Mouse (Mus musculus): ENCODE measurements around the gene Spats2l. TPM values are rescaled to one million over a fixed set of nuclear protein-coding genes. Genes with fewer than 3 reads are reported as not detected.

The Spats2l gene
- polyA plus RNA-seq, 1 experiment from 2014 or later, result 9.2 TPM

DNA sequence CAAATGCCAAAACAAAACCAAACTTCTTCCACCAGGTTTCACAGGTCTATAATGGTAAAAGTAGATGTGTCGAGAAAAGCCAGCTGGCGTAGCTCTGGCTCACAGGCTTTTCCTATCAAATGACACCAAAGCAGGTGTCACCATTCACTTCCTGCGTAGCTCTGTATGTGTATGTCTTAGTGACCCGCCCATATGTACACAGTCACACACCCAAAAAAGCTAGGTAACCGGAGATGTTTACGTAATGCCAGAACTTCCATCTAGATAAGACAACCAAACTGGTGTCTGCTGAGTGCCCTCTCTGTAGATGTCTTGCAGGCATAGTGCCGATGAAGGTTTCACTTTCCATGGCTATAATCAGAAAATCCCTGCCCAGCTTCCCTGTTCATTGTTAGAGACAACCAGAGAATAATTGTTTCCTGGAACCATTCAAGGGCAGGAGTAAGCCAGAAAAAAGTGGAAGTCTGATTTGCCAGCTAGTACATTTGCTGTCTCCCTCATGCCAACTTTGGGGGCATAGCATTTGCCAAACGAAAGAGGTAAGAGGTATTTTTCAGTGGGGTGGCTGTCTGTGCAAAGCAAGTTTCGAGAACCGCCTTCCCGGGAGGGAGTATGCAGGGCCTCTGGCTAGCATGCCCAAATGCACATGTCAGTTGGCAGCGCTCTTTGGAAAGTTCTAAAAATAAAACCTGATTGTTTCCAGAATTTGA is 78.8 kb downstream of the Spats2l start:
- H3K27me3 ChIP-seq, result no peaks in the 10 kb centered on the region
- H3K36me3 ChIP-seq (replicated peaks), result no peaks in the 10 kb centered on the region
- 66% methylated on average over 12 of the region's 12 CpGs for WGBS (ENCODE audit: insufficient replicate concordance)
- no peaks in the 10 kb centered on the region for H3K9me3 ChIP-seq (replicated peaks)
- H3K27ac ChIP-seq (replicated peaks), result no peak overlapping the region
- no peaks in the 10 kb centered on the region for H3K4me1 ChIP-seq (replicated peaks)
- H3K4me3 ChIP-seq (replicated peaks), result no peak overlapping the region
- ATAC-seq (ENCODE audit: insufficient read depth), result no peak
- H3K9ac ChIP-seq, result no peak overlapping the region
- H3K4me2 ChIP-seq, result no peak overlapping the region

DNA sequence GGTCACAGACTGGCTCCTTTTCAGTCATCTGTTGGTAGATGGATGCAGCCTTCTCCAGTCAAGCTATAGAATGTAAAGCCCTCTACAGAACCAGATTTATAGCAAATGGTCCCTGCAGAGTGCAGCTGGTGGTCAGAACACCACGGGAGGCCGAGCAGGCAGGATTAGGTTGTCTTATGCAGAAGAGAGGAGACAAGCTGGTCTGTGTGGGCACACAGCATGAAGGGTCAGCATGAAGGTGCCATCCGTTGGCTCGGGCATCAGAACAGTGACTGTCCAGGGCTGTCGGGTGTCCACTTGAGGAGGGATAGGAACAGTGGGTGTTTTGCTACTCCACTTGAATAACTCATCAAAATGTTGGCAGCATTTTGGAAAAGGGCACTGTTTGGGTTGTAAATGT is 83.8 kb downstream of the Spats2l start:
- Histone ChIP-seq H3K4me3 (replicated peaks) (no peak overlapping the region), H3K36me3 (replicated peaks) (0 out of 2 replicates have a peak, but pooled peaks cover 5% of the 10 kb centered on the region), H3K27ac (replicated peaks) (no peak overlapping the region), H3K27me3 (no peaks in the 10 kb centered on the region), H3K4me1 (replicated peaks) (no peaks in the 10 kb centered on the region), H3K9ac (no peak overlapping the region), H3K4me2 (no peak overlapping the region), H3K9me3 (replicated peaks) (no peaks in the 10 kb centered on the region)
- WGBS (ENCODE audit: insufficient replicate concordance), result 60% methylated on average over 5 of the region's 5 CpGs
- no peak for ATAC-seq (ENCODE audit: insufficient read depth)

DNA sequence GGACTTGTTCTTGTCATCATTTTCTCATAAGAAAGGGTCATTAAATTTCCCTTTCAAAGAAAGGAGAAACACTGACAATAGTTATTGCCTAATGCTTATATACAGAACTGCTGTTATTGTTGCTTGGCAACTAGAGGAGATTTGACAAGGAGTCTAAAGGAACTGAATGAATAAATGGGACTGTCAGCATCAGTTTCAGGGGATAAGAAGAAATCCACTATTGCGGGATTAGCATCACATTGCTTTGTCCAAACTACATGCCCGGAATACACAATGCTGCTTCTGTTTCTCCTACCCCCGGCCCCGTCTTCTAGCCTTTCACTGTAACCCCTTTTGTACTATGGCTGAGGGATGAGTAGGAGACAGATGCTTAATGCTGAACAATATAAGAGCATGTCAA is 88.1 kb downstream of the Spats2l start:
- no peaks in the 10 kb centered on the region for H3K27me3 ChIP-seq
- no peak overlapping the region for H3K4me3 ChIP-seq (replicated peaks)
- H3K27ac ChIP-seq (replicated peaks), result no peak overlapping the region
- no peaks in the 10 kb centered on the region for H3K9me3 ChIP-seq (replicated peaks)
- no peaks in the 10 kb centered on the region for H3K4me1 ChIP-seq (replicated peaks)
- H3K36me3 ChIP-seq (replicated peaks), result 0 out of 2 replicates have a peak, but pooled peaks cover 5% of the 10 kb centered on the region
- WGBS (ENCODE audit: insufficient replicate concordance), result 68% methylated on average over 4 of the region's 4 CpGs
- ATAC-seq (ENCODE audit: insufficient read depth), result no peak
- no peak overlapping the region for H3K4me2 ChIP-seq
- no peak overlapping the region for H3K9ac ChIP-seq

DNA sequence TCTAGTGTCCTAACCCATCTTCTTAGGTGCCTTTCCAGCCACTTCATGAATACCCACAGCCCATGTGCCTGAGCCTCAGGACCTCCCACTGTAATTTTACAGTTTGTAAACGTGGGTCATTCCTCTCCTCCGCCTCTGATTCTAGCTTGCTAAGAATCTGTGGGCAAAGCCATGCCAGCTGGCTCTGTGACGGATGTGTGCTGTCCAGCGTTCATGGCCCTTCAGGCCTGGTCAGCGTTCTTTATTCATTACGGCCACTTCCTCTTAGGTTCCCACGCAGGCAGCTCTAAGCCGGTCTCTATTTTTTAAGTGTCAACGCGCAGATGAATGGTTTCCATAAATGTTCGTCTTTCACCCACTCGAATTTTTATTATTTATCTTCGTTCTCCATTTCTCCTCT is 94.7 kb downstream of the Spats2l start:
- Histone ChIP-seq H3K4me1 (replicated peaks) (no peaks in the 10 kb centered on the region), H3K4me2 (no peak overlapping the region), H3K27ac (replicated peaks) (no peak overlapping the region), H3K4me3 (replicated peaks) (no peak overlapping the region), H3K9me3 (replicated peaks) (no peaks in the 10 kb centered on the region), H3K36me3 (replicated peaks) (no peaks in the 10 kb centered on the region), H3K27me3 (no peaks in the 10 kb centered on the region), H3K9ac (no peak overlapping the region)
- no peak for ATAC-seq (ENCODE audit: insufficient read depth)
- WGBS (ENCODE audit: insufficient replicate concordance), result 34% methylated on average over 13 of the region's 13 CpGs

DNA sequence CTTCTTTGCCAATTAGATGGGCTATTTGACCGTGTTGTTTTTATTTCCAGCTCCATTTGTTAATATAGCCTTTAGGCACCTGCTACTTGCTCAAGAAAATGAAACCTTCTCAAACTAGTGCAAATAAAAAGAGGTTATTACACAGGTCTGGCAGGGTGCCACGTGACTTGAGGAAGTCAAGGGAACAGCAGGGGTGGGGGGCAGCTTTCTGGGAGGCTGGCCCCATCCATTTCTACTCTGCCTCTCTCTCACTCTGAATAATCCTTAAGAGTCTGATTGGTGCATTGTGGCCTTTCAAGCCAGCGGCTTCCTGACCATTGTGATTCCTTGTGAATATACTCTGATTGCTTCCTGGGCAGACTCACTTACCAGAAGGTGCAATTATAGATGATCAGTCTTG is 98.0 kb downstream of the Spats2l start:
- Histone ChIP-seq H3K9me3 (replicated peaks) (no peaks in the 10 kb centered on the region), H3K36me3 (replicated peaks) (no peaks in the 10 kb centered on the region), H3K4me1 (replicated peaks) (no peaks in the 10 kb centered on the region), H3K27me3 (no peaks in the 10 kb centered on the region), H3K4me2 (no peak overlapping the region), H3K27ac (replicated peaks) (no peak overlapping the region), H3K4me3 (replicated peaks) (no peak overlapping the region), H3K9ac (no peak overlapping the region)
- no peak for ATAC-seq (ENCODE audit: insufficient read depth)
- WGBS (ENCODE audit: insufficient replicate concordance), result 43% methylated on average over 3 of the region's 3 CpGs

DNA sequence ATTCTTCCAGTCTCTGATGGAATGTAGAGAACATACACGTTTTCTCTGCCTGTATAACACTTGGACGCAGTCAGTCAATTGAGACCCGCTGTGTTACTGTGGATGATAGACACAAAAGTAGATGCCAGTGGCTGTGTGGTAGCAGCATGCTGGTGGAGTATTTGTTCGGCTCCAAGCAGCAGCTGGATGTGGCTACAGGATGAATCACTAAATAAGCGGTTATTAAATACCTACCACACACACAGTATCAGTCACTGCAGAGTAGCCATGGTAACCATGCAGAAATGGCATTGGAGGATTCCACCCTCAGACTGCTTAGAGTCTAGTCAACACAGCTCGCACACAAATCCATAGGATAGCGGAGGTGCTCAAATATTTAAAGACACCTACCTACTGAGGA is 100.0 kb downstream of the Spats2l start:
- Histone ChIP-seq H3K4me2 (no peak overlapping the region), H3K27ac (replicated peaks) (no peak overlapping the region), H3K4me3 (replicated peaks) (no peak overlapping the region), H3K27me3 (no peaks in the 10 kb centered on the region), H3K9ac (no peak overlapping the region), H3K36me3 (replicated peaks) (no peaks in the 10 kb centered on the region), H3K9me3 (replicated peaks) (no peaks in the 10 kb centered on the region), H3K4me1 (replicated peaks) (no peaks in the 10 kb centered on the region)
- WGBS (ENCODE audit: insufficient replicate concordance), result 69% methylated on average over 7 of the region's 7 CpGs
- ATAC-seq (ENCODE audit: insufficient read depth), result no peak

DNA sequence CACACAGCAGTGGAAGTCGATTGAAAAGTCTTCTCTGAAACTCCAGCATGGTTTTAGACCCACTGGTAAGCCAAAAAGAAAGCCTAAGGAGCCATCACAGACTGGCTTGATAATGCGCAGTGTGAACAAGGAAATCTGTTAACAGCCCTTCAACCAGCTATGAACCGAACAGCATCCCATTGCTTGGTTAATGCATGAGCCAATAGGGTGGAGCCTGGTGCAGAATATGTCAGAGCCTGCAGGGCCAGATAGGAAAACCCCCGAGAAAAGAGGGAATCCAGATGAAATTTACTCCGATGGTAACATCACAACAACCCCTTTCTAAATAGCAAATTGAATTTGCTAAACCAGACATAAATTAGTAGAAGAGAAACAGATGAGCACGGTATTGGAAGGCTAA is 101.1 kb downstream of the Spats2l start:
- 62% methylated on average over 6 of the region's 6 CpGs for WGBS (ENCODE audit: insufficient replicate concordance)
- Histone ChIP-seq H3K9ac (no peak overlapping the region), H3K27ac (replicated peaks) (no peak overlapping the region), H3K36me3 (replicated peaks) (no peaks in the 10 kb centered on the region), H3K9me3 (replicated peaks) (no peaks in the 10 kb centered on the region), H3K4me1 (replicated peaks) (no peaks in the 10 kb centered on the region), H3K4me2 (no peak overlapping the region), H3K4me3 (replicated peaks) (no peak overlapping the region), H3K27me3 (no peaks in the 10 kb centered on the region)
- no peak for ATAC-seq (ENCODE audit: insufficient read depth)

DNA sequence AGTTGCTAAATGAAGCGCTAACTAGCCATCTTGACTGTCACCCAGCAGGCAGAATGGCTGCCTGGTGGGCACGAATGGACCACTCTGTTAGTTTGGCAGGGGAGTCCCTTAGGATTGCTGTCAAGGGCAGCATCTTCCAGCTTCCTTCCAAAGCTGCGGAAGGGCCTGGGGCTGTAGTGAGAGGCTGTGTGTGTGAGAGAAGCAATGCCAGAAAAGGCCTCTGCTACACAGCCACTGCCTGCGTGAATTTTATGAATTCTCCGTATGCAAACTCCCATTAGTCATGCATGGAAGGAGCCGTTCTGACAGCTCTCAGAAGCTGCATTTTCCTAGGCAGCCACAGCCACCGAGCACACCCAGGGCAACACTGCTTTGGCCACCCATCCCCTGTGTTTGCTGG is 101.5 kb downstream of the Spats2l start:
- WGBS (ENCODE audit: insufficient replicate concordance), result 57% methylated on average over 7 of the region's 7 CpGs
- H3K4me1 ChIP-seq (replicated peaks), result no peaks in the 10 kb centered on the region
- H3K4me3 ChIP-seq (replicated peaks), result no peak overlapping the region
- ATAC-seq (ENCODE audit: insufficient read depth), result no peak
- H3K36me3 ChIP-seq (replicated peaks), result no peaks in the 10 kb centered on the region
- H3K9me3 ChIP-seq (replicated peaks), result no peaks in the 10 kb centered on the region
- H3K27me3 ChIP-seq, result no peaks in the 10 kb centered on the region
- no peak overlapping the region for H3K9ac ChIP-seq
- no peak overlapping the region for H3K27ac ChIP-seq (replicated peaks)
- H3K4me2 ChIP-seq, result no peak overlapping the region

DNA sequence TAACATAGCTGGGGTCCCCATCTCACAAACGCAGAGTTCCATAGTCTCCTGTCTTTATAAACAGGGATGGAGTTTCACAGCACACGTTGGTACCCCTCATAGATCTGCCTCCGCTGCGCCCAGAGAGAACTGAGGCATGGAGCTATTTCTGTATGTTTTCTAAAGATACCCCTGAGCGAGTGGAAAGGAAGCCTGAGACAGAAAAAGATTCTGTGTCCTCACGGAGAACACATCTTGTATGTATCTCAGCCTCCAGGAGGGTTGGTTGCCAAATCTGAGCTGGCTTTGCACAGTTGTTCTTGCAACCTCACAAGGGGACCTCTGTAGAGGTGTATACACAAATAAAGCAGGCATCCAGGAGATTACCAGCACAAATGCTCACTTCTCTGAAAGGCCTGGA is 105.0 kb downstream of the Spats2l start:
- 66% methylated on average over 6 of the region's 6 CpGs for WGBS (ENCODE audit: insufficient replicate concordance)
- no peak for ATAC-seq (ENCODE audit: insufficient read depth)
- H3K4me2 ChIP-seq, result no peak overlapping the region
- no peak overlapping the region for H3K9ac ChIP-seq
- H3K9me3 ChIP-seq (replicated peaks), result no peaks in the 10 kb centered on the region
- no peak overlapping the region for H3K4me3 ChIP-seq (replicated peaks)
- no peaks in the 10 kb centered on the region for H3K36me3 ChIP-seq (replicated peaks)
- H3K27ac ChIP-seq (replicated peaks), result no peak overlapping the region
- H3K4me1 ChIP-seq (replicated peaks), result no peaks in the 10 kb centered on the region
- no peaks in the 10 kb centered on the region for H3K27me3 ChIP-seq

DNA sequence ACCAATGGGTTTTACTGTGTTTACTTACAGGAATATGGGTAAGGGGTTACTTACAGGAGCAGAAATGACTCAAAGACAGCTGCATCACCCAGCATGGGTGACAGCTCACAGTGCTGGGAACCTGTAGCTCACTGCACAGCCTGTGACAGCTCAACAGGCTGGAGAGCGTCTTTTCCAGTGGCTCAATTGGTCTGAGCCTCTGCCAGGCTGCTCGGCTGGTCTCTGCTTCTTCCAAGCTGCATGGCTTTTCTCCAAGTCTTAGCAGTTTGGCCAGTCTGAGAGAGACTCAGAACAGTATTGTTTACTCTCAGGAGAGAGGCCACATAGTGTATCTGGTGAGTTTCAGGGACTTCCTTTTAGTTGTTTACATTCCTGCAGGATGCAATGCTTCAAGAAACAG is 110.9 kb downstream of the Spats2l start:
- H3K4me1 ChIP-seq (replicated peaks), result no peaks in the 10 kb centered on the region
- H3K27me3 ChIP-seq, result no peaks in the 10 kb centered on the region
- no peak overlapping the region for H3K27ac ChIP-seq (replicated peaks)
- no peak overlapping the region for H3K9ac ChIP-seq
- ATAC-seq (ENCODE audit: insufficient read depth), result no peak
- no peaks in the 10 kb centered on the region; the same call in 1 of the 2 replicates for H3K36me3 ChIP-seq (replicated peaks)
- H3K4me2 ChIP-seq, result no peak overlapping the region
- 52% methylated on average over 2 of the region's 2 CpGs for WGBS (ENCODE audit: insufficient replicate concordance)
- H3K9me3 ChIP-seq (replicated peaks), result no peaks in the 10 kb centered on the region
- no peak overlapping the region for H3K4me3 ChIP-seq (replicated peaks)

DNA sequence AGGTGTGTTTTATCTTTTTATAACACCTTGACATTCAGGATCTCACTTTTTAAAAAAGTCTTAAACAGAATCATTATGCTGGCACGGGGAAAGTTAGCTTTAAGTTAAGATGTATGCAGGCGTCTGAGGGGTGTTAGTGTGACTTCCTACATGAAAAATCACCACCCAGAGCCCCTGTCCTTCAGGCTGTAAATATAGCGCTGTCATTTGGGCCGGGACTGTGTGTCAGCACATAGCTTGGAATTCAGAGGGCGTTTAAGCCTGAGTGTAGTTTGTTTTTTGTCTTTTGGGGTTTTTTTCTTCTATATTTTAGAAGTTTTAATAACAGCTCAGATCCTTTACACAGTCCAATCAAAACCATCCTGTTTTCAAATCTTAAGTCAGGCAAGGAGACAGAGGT is 115.8 kb downstream of the Spats2l start:
- no peaks in the 10 kb centered on the region for H3K27me3 ChIP-seq
- 38% methylated on average over 5 of the region's 5 CpGs for WGBS (ENCODE audit: insufficient replicate concordance)
- H3K4me3 ChIP-seq (replicated peaks), result no peak overlapping the region
- H3K4me2 ChIP-seq, result no peak overlapping the region
- no peaks in the 10 kb centered on the region for H3K9me3 ChIP-seq (replicated peaks)
- no peaks in the 10 kb centered on the region; the same call in 1 of the 2 replicates for H3K36me3 ChIP-seq (replicated peaks)
- no peak overlapping the region for H3K9ac ChIP-seq
- ATAC-seq (ENCODE audit: insufficient read depth), result no peak
- H3K27ac ChIP-seq (replicated peaks), result no peak overlapping the region
- H3K4me1 ChIP-seq (replicated peaks), result no peaks in the 10 kb centered on the region

DNA sequence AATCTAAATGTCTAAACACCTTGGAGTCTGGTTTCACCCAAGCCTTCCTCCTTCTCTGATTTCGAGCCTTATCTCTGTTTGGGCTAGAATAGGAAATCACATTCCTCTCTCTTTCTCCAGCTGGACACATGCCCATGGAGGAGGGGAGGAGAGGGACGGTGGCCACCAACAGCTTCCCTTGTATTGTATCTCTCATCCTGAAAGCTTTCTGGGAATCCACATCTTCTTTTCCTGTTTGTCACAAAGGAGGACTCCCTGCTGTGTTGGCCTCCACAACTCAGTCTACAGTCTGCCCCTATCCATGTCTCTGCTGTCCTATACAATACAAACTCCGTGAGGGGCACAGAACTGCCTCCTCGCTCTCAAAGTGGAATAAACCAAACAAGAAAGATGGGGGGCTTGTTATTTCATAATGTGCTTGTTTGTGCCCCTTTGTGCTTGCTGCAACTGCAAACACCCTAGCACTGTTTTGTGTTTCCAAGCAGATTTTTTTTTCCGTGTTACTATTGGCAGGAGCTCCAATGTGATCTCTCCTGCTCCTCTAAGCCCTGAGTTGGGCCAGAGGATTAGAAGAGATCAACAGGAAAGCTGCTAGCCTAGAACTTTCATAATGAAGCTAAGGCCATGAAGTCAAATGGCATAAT is 116.4 kb downstream of the Spats2l start:
- no peaks in the 10 kb centered on the region for H3K4me1 ChIP-seq (replicated peaks)

More for the DNA sequence above, 116.4 kb downstream of the Spats2l start:
- Histone ChIP-seq H3K4me2 (no peak overlapping the region), H3K9me3 (replicated peaks) (no peaks in the 10 kb centered on the region), H3K27ac (replicated peaks) (no peak overlapping the region), H3K9ac (no peak overlapping the region), H3K4me3 (replicated peaks) (no peak overlapping the region), H3K27me3 (no peaks in the 10 kb centered on the region), H3K36me3 (replicated peaks) (no peaks in the 10 kb centered on the region; the same call in 1 of the 2 replicates)
- 34% methylated on average over 5 of the region's 5 CpGs for WGBS (ENCODE audit: insufficient replicate concordance)
- ATAC-seq (ENCODE audit: insufficient read depth), result no peak
